Mouse (Mus musculus) urinary bladder, postnatal 0 days (tissue): ENCODE results near the gene Tmigd3. TPM values are rescaled to one million over a fixed set of nuclear protein-coding genes. Genes with fewer than 3 reads are reported as not detected.

Experiments used
- polyA plus RNA-seq: library from polyadenylated mRNA; unstranded; fragments of >200 nt; fragmentation: Nextera tagmentation; extraction: Ambion mirVana; gene quantifications from 2 replicates; pipeline ENCODE4 v1.2.1, GENCODE M21; 2015

Gene Tmigd3
- not detected in 2 replicates for polyA plus RNA-seq

GRCm38 (mm10) chr3:105870558-105870957 is at the start of gene Tmigd3, which contains the start of gene Adora3:
Gene Tmigd3, plus strand, starts transcription at chr3:105870903.
Gene Adora3, plus strand, starts transcription at chr3:105870858.

DNA sequence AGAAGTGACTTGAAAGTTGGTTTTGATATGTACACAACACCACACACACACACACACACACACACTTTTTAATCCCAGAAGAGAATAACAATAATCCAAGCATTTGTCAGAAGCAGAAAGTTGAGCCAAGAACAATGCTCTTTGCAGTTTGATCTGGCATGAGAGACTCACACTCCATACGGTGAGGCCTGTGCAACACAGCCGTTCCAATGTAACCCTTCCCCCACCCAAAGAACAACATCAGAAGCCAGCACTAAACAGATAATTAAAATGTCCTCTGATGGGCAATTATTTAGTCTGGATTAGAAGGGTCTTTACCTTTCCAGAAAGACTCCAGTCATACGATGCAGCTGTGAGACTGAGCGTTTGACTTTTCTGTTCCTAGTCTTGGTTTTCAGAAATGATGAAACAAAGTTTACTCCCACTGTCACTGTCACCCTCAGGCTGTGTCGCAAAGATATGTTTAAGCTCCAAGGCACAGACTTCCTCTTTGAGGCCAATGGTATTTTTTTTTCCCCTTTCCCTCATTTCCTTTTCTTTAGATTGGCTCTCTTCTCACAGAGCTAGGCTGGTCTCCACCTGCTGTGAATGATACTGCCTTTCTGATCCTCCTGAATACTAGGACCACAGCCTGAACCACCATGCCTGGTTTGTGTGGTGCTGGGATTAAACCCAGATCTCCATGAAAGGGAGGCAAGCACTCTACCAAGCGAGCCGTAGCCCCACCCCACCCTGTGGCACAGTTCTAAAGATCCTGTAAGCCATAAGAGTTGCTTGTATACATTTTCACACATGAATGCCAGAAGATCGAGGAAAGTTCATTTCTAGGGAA is 61.8 kb downstream of the Tmigd3 start, which contains the start of gene I830077J02Rik:
Gene I830077J02Rik, minus strand, starts transcription at position 425 of the 832 bp plus-strand sequence.

DNA sequence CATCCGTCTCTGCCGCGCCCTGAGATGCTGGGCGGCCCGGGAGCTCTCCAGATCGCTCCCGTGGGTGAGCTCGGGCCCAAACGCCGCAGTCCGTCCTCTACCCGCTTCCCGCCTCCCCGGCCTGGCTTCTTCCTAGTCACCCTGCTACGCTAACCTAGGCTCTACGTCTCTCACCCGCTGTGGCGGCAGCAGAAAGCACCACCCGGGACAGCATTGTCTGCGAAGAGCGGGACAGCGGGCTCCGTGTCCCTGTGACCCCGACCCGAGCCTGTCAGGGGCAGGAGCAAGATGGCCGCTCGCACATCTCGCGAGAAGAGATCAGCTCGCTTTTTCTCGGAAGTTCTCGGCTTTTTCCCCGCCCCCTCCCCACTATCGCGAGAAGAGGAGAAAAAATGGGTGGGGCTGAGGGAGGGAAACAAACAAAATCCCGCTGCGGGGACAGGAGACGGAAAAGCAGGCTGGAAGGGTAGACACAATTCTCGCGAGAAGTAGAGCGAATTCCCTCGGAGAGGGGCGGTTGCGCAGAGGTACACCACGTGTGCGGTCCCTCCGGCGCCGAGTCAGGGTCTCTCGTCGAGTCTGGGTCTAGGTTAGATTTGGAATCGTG is 88.4 kb downstream of the Tmigd3 start, which contains the start of gene Wdr77:
Gene Wdr77, plus strand, starts transcription at position 396 of the 607 bp plus-strand sequence.

GRCm38 (mm10) chr3:105959999-105960398 is 89.3 kb downstream of the Tmigd3 start, which contains the start of gene Atp5f1:
Gene Atp5f1, minus strand, starts transcription at chr3:105960099.

DNA sequence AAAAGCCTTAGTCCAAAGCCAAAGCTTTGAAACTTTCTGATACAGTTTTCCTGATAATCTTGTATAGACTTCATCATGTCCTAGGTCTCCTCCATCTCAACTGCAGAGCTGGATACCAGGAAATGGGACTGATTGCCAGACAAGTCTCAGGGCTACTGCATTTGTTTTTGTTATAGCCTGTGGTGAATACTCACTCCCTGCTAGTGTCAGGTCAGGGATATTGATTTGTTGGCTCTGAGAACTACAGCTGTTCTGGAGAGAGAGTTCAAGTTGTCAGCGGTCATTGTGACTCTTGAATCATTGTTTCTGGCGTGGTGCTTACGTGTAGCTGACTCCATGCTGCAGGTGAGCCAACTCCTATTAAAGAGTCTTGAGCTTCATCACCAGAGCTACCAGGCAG is 102.7 kb downstream of the Tmigd3 start, which contains the start of gene Ovgp1:
Gene Ovgp1, plus strand, starts transcription at position 301 of the 400 bp plus-strand sequence.

Other genes starting within 250 kb of the Tmigd3 start
- gene Ddx20, start 183.3 kb upstream of the Tmigd3 start, polyA plus RNA-seq, result 11.0 and 12.0 TPM in 2 replicates
- 5.3 and 5.9 TPM in 2 replicates for gene Inka2, start 166.3 kb upstream of the Tmigd3 start, polyA plus RNA-seq
- gene Rap1a, start 69.6 kb upstream of the Tmigd3 start, polyA plus RNA-seq, result 316 and 374 TPM in 2 replicates
- gene Adora3, start within 50 bp of the Tmigd3 start, polyA plus RNA-seq, result 0.23 and 0.81 TPM in 2 replicates
- gene I830077J02Rik, start 61.8 kb downstream of the Tmigd3 start, polyA plus RNA-seq, result 0.37 and 0.91 TPM in 2 replicates
- gene Wdr77, start 88.5 kb downstream of the Tmigd3 start, polyA plus RNA-seq, result 69.8 and 71.3 TPM in 2 replicates
- 363 and 394 TPM in 2 replicates for gene Atp5f1, start 89.2 kb downstream of the Tmigd3 start, polyA plus RNA-seq
- 0.30 and 0.58 TPM in 2 replicates for gene Ovgp1, start 102.8 kb downstream of the Tmigd3 start, polyA plus RNA-seq
- gene Pifo, start 143.7 kb downstream of the Tmigd3 start, polyA plus RNA-seq, result not detected in 2 replicates
- gene Chil5, start 161.9 kb downstream of the Tmigd3 start, polyA plus RNA-seq, result 0.17 and 0.39 TPM in 2 replicates
- not detected in 2 replicates for gene Chia1, start 242.3 kb downstream of the Tmigd3 start, polyA plus RNA-seq